Mouse (Mus musculus): Measurements from ENCODE around the gene Tfrc. TPM values are rescaled to one million over a fixed set of nuclear protein-coding genes. Genes with fewer than 3 reads are reported as not detected.

Gene Tfrc
- total and polyA plus RNA-seq, 3 experiments = 190 to 840 (median 358) TPM

DNA sequence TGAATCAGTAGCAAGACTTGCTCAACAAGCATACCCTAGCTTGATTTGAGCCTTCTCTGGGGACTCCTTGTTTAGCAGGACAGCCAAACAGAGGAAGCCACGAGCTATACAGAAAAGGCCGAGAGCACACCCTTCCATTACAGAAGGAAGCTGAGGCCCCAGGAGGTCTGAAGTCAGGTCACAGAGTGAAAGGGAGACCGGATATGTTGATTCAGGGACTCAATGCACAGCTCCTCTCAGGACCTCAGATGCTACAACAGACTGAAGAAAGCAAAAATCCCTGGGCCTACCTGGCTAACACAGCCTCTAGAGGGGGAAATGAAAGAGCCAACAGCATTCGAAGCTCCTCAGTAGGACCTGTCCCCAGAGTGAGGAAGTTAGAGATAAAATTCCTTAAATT is 41.4 kb upstream of the Tfrc start:
- no peak overlapping the region for H3K4me3 ChIP-seq (replicated peaks in 1 of 3; ENCODE audit: low read depth in 2 of 3, low read length in 2 of 3, poor library complexity in 1 of 3)
- no peak overlapping the region for H3K4me2 ChIP-seq (ENCODE audit: insufficient read depth, low read depth, poor library complexity, severe bottlenecking)
- peaks cover 0 to 5% of the 10 kb centered on the region in 2 experiments; a peak in 2 of 4 replicates for H3K4me1 ChIP-seq (ENCODE audit: control insufficient read depth in 1 of 2, insufficient read depth in 2 of 2)
- no peaks in the 10 kb centered on the region for H3K36me3 ChIP-seq (replicated peaks in 1 of 2; ENCODE audit: control insufficient read depth in 1 of 2, insufficient read depth in 1 of 2, low read length in 1 of 2)
- DNase-seq (ENCODE audit: extremely low read depth) = no peak
- dilution Hi-C loops (cut with MboI; ENCODE audit: extremely low pct_ligation_motif_present, extremely low pct_unique_long_range_greater_than_20kb, low sequenced_read_pairs) (no loop called here), in situ Hi-C loops (cut with MboI; ENCODE audit: low pct_ligation_motif_present, low pct_unique_long_range_greater_than_20kb, low sequenced_read_pairs) (no loop called here)
- peaks cover 4% of the 10 kb centered on the region for H3K9me3 ChIP-seq (replicated peaks; ENCODE audit: low read length)
- H3K27ac ChIP-seq (ENCODE audit: insufficient read depth, low read depth) = no peak overlapping the region
- no peak overlapping the region for H3K9ac ChIP-seq (ENCODE audit: insufficient read depth, low read depth)
- no peaks in the 10 kb centered on the region for H3K27me3 ChIP-seq (replicated peaks)
- H3K79me2 ChIP-seq (replicated peaks; ENCODE audit: control insufficient read depth, extremely low read depth, insufficient read depth, poor library complexity, severe bottlenecking) = no peaks in the 10 kb centered on the region
- no peak for TF ChIP-seq RCOR1 (conservative IDR thresholded peaks at IDR 0.05; ENCODE audit: low read depth, low read length)
- no peak for TF ChIP-seq EP300 (IDR thresholded peaks at IDR 0.05; ENCODE audit: low read length)
- no peak for TF ChIP-seq ETS1 (conservative IDR thresholded peaks at IDR 0.05; ENCODE audit: low read depth, low read length)
- TF ChIP-seq ZMIZ1 (IDR thresholded peaks at IDR 0.05; ENCODE audit: low read depth, low read length) = no peak

DNA sequence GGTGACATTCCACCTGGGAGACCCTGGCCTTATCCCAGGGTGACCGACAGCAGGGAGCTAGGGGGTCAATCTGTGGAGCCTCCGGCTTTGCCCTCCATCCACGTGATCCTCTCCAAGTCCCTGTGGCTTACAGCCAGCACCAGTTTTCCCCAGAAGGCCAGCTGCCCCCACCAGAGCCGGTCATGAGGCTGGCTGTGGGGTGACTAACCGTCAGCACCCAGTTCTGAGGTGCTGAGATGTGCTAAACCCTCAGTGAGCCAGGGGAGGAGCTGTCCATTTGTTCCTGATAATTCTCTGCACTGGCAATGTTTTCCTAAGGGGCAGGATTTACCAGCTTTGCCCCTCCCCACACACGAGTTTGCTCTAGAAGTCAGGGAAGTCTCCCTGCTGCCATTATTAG is 40.3 kb upstream of the Tfrc start:
- Histone ChIP-seq H3K4me2 (ENCODE audit: insufficient read depth, low read depth, poor library complexity, severe bottlenecking) (no peak overlapping the region), H3K27me3 (replicated peaks) (no peaks in the 10 kb centered on the region), H3K9me3 (replicated peaks; ENCODE audit: low read length) (peaks cover 4% of the 10 kb centered on the region), H3K9ac (ENCODE audit: insufficient read depth, low read depth) (no peak overlapping the region), H3K36me3 (replicated peaks in 1 of 2; ENCODE audit: control insufficient read depth in 1 of 2, insufficient read depth in 1 of 2, low read length in 1 of 2) (no peaks in the 10 kb centered on the region), H3K27ac (ENCODE audit: insufficient read depth, low read depth) (no peak overlapping the region), H3K4me3 (replicated peaks in 1 of 3; ENCODE audit: low read depth in 2 of 3, low read length in 2 of 3, poor library complexity in 1 of 3) (no peak overlapping the region), H3K4me1 (ENCODE audit: control insufficient read depth in 1 of 2, insufficient read depth in 2 of 2) (peaks cover 0 to 11% of the 10 kb centered on the region in 2 experiments; a peak in 2 of 4 replicates), H3K79me2 (replicated peaks; ENCODE audit: control insufficient read depth, extremely low read depth, insufficient read depth, poor library complexity, severe bottlenecking) (no peaks in the 10 kb centered on the region)
- TF ChIP-seq SMC3 (IDR thresholded peaks at IDR 0.05; ENCODE audit: low read depth, low read length) (no peak), CHD1 (IDR thresholded peaks at IDR 0.05; ENCODE audit: low read depth, low read length) (no peak), ETS1 (conservative IDR thresholded peaks at IDR 0.05; ENCODE audit: low read depth, low read length) (no peak), UBTF (IDR thresholded peaks at IDR 0.05; ENCODE audit: low read depth, low read length) (no peak), CHD2 (IDR thresholded peaks at IDR 0.05; ENCODE audit: low read length) (no peak), USF2 (conservative IDR thresholded peaks at IDR 0.05; ENCODE audit: low read depth, low read length) (no peak), TBP (conservative IDR thresholded peaks at IDR 0.05; ENCODE audit: low read depth, low read length) (no peak), RCOR1 (conservative IDR thresholded peaks at IDR 0.05; ENCODE audit: low read depth, low read length) (no peak), TCF12 (IDR thresholded peaks at IDR 0.05; ENCODE audit: low read depth, low read length) (no peak), ZC3H11A (IDR thresholded peaks at IDR 0.05; ENCODE audit: low read depth, low read length) (no peak), ZMIZ1 (IDR thresholded peaks at IDR 0.05; ENCODE audit: low read depth, low read length) (no peak), HCFC1 (IDR thresholded peaks at IDR 0.05; ENCODE audit: low read depth, low read length) (no peak), MAFK (IDR thresholded peaks at IDR 0.05; ENCODE audit: insufficient replicate concordance, low read length) (no peak), POLR2AphosphoS2 (IDR thresholded peaks at IDR 0.05; ENCODE audit: low read depth, low read length) (no peak), ZKSCAN1 (IDR thresholded peaks at IDR 0.05; ENCODE audit: borderline replicate concordance, low read depth, low read length) (no peak), JUND (conservative IDR thresholded peaks at IDR 0.05; ENCODE audit: low read depth, low read length) (no peak), USF1 (IDR thresholded peaks at IDR 0.05; ENCODE audit: low read depth, low read length) (no peak), ELF1 (IDR thresholded peaks at IDR 0.05; ENCODE audit: low read depth, low read length) (no peak)
- in situ Hi-C loops (cut with MboI; ENCODE audit: low pct_ligation_motif_present, low pct_unique_long_range_greater_than_20kb, low sequenced_read_pairs) (no loop called here), dilution Hi-C loops (cut with MboI; ENCODE audit: extremely low pct_ligation_motif_present, extremely low pct_unique_long_range_greater_than_20kb, low sequenced_read_pairs) (no loop called here)
- no peak for DNase-seq (ENCODE audit: extremely low read depth)
